Mouse (Mus musculus) myocyte (in vitro differentiated cells): ENCODE measurements around the gene Map3k1.

Source experiments
- E2F4 ChIP-seq: IDR thresholded peaks from one replicate; pipeline ENCODE4 v1.6.1; 2011; ENCODE audit warnings: mild to moderate bottlenecking, control low read depth, moderate library complexity; ENCODE audit not compliant: insufficient read depth
- MAX ChIP-seq: IDR thresholded peaks from one replicate; pipeline ENCODE4 v1.6.1; 2011; ENCODE audit warnings: low read depth, mild to moderate bottlenecking, control low read depth
- MYOD1 ChIP-seq, 3 experiments: IDR thresholded peaks; one replicate each; pipeline ENCODE4 v1.6.1; 2011; ENCODE audit warnings: control low read depth in 2 of 3, low read depth in 2 of 3, mild to moderate bottlenecking in 2 of 3, moderate library complexity in 1 of 3; ENCODE audit not compliant: insufficient read length in 2 of 3, control insufficient read depth in 1 of 3
- MYOG ChIP-seq, 3 experiments: IDR thresholded peaks; one replicate each; pipeline ENCODE4 v1.6.1; 2011; ENCODE audit warnings: control low read depth in 2 of 3, low read depth in 2 of 3, mild to moderate bottlenecking in 2 of 3; ENCODE audit not compliant: insufficient read length in 2 of 3, control insufficient read depth in 1 of 3, insufficient read depth in 1 of 3
- POLR2A ChIP-seq: IDR thresholded peaks from one replicate; pipeline ENCODE4 v1.6.1; 2011; ENCODE audit warnings: low read depth, mild to moderate bottlenecking, control low read depth, moderate library complexity; ENCODE audit not compliant: insufficient read length
- POLR2AphosphoS2 ChIP-seq: IDR thresholded peaks from one replicate; pipeline ENCODE4 v1.6.1; 2011; ENCODE audit warnings: low read depth, control low read depth; ENCODE audit not compliant: insufficient read length
- SRF ChIP-seq: IDR thresholded peaks from one replicate; pipeline ENCODE4 v1.6.1; 2011; ENCODE audit warnings: low read depth; ENCODE audit not compliant: control insufficient read depth, insufficient read length
- TCF12 ChIP-seq: IDR thresholded peaks from one replicate; pipeline ENCODE4 v1.6.1; 2011; ENCODE audit warnings: mild to moderate bottlenecking, control low read depth; ENCODE audit not compliant: poor library complexity, insufficient read depth, severe bottlenecking
- USF1 ChIP-seq: IDR thresholded peaks from one replicate; pipeline ENCODE4 v1.6.1; 2011; ENCODE audit warnings: low read depth, mild to moderate bottlenecking, control low read depth, moderate library complexity

DNA sequence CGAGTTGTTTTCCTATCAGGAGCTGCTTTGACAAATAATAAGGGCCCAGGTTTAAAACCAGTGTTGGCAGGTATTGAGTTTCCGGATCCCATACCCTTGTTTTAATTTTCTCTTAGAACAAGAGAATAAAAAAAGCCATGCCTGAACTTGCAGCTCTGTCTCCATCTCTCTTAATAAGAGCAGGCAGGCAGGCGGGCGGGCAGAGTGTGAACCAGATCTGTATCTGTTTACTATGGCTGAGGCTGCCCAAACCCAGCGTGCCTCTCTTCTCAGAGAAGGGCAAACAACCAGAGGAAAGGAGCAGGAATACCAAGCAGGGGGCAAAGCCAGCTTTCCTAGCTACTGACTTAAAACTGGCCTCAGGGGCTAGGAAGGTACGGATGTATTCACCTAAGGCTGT, 5.3 kb downstream of the Map3k1 start:
- no peak for TF ChIP-seq USF1
- TF ChIP-seq POLR2A, result no peak
- TF ChIP-seq MAX, result no peak
- TF ChIP-seq SRF, result no peak
- TF ChIP-seq POLR2AphosphoS2, result no peak
- TF ChIP-seq MYOD1 (IDR thresholded peaks at IDR 0.05; ENCODE audit: control insufficient read depth in 1 of 3, insufficient read length in 2 of 3, low read depth in 2 of 3), result no peak
- no peak for TF ChIP-seq E2F4
- no peak for TF ChIP-seq MYOG (IDR thresholded peaks at IDR 0.05; ENCODE audit: control insufficient read depth in 1 of 3, insufficient read depth in 1 of 3, insufficient read length in 2 of 3, low read depth in 2 of 3)
- no peak for TF ChIP-seq TCF12
